Mouse (Mus musculus) thymus, adult 2 months (tissue): ENCODE data around the gene Gm826. TPM values are rescaled to one million over a fixed set of nuclear protein-coding genes. Genes with fewer than 3 reads are reported as not detected.

Experiments
- DNase-seq: peaks from one replicate; pipeline ENCODE4 v3.0.0; 2021
- H3K27ac ChIP-seq: fragments of 200-500 bp; 2 replicates; pipeline ENCODE4 v1.5.1; 2012; ENCODE audit warnings: low read length, control low read depth; ENCODE audit not compliant: control insufficient read depth, insufficient read depth
- H3K27me3 ChIP-seq: fragments of 200-500 bp; 2 replicates; pipeline ENCODE4 v1.6.1; 2012; ENCODE audit warnings: mild to moderate bottlenecking, low read length, moderate library complexity, mixed read lengths; ENCODE audit not compliant: control insufficient read depth, insufficient read depth
- H3K36me3 ChIP-seq: fragments of 200-500 bp; 2 replicates; pipeline ENCODE4 v1.6.1; 2012; ENCODE audit warnings: mild to moderate bottlenecking, low read length, moderate library complexity; ENCODE audit not compliant: control insufficient read depth, insufficient read depth
- H3K4me1 ChIP-seq: fragments of 200-500 bp; replicated peaks from 2 replicates; pipeline ENCODE4 v1.6.1; 2012; ENCODE audit warnings: low read length; ENCODE audit not compliant: control insufficient read depth, insufficient read depth
- H3K4me3 ChIP-seq: fragments of 200-500 bp; 2 replicates; pipeline ENCODE4 v1.5.1; 2012; ENCODE audit warnings: mild to moderate bottlenecking, low read length, control low read depth, moderate library complexity; ENCODE audit not compliant: control insufficient read depth, insufficient read depth
- CTCF ChIP-seq: fragments of 200-500 bp; IDR thresholded peaks from 2 replicates; pipeline ENCODE4 v1.5.1; 2012; ENCODE audit warnings: mild to moderate bottlenecking, control low read depth, low read length, moderate library complexity, borderline replicate concordance; ENCODE audit not compliant: control insufficient read depth, poor library complexity, insufficient read depth; ENCODE audit errors: extremely low read depth
- POLR2A ChIP-seq: fragments of 200-500 bp; IDR thresholded peaks from 2 replicates; pipeline ENCODE4 v1.6.1; 2012; ENCODE audit warnings: mild to moderate bottlenecking, low read length, control low read depth, moderate library complexity; ENCODE audit not compliant: control insufficient read depth, poor library complexity, insufficient read depth; ENCODE audit errors: extremely low read depth
- WGBS: fragments of 180-500 bp; shearing (Covaris S2); methylation state at CpG from one replicate; pipeline ENCODE4 v1.1.7; 2018; 5-methylcytosine and 5-hydroxymethylcytosine counted together
- polyA plus RNA-seq: library from polyadenylated mRNA; depleted of rRNA; stranded (reverse); fragments of >200 nt; gene quantifications from 2 replicates; pipeline ENCODE4 v1.2.3, GENCODE M21; 2012; rRNA removed

The Gm826 gene
- 0.29 and 0.44 TPM in 2 replicates for polyA plus RNA-seq

DNA sequence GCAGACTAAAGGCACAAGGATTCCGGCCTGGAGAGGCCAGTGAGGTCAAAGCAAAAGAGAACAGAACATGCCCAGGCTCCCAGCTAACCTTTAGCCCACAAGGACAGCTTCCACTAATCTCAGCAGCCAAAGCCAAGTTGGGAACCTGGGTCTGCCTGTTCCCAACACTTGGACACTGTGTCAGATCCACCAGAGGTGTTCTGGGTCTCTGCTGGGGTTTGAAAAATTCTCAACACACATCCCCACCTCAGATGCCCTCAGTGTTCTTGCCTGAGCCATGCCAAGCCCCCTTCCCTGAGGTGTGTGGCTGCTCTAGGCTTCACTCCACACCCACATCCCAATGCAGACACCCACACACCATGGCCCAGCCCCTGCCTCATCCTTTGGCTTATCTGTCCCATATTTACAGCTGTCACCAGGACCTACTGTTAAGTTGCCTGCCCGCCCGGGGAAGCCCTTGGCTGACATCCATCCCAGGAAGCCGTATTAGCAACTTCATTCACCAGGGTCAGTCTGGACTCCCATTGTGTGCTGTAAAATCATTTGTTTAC is at the start of gene Gm826:
Gene Gm826 (minus strand): TSS at position 52 of the 551 bp plus-strand sequence.
- H3K27me3 ChIP-seq, result no peaks in the 10 kb centered on the region
- TF ChIP-seq POLR2A (no peak), CTCF (no peak)
- no peak within 1 kb of the TSS for H3K4me3 ChIP-seq
- 97% methylated on average over 4 of the region's 4 CpGs for WGBS
- H3K27ac ChIP-seq, result no peak within 1 kb of the TSS
- H3K36me3 ChIP-seq, result no peaks in the 10 kb centered on the region
- DNase-seq, result no peak
- peaks cover 26% of the 10 kb centered on the region for H3K4me1 ChIP-seq

DNA sequence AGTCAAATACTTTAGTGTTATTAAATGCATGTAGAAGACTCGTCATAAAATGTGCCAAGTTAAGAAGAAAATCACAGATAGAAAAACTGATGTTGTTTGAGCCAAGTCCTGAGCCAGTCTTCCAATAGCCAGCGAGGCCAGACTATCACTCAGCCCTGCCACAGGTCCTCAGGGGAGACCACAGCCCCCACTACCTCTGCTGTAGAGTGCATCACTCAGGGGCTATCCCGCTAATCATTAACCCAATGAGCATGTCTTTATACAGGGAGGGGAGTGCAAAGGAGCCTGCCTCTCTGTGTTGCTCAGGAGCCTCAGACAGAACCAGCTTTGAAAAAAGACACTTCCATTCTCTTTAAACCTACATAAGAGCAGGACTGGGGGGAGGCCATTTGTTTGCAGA is 49.5 kb upstream of the Gm826 start:
- no peaks in the 10 kb centered on the region for H3K27me3 ChIP-seq
- H3K4me3 ChIP-seq, result no peak overlapping the region
- 81% methylated on average over 3 of the region's 3 CpGs for WGBS
- peaks cover 3% of the 10 kb centered on the region; the same call in 1 of the 2 replicates for H3K4me1 ChIP-seq
- no peak for DNase-seq
- no peak for TF ChIP-seq CTCF
- TF ChIP-seq POLR2A, result no peak
- H3K27ac ChIP-seq, result no peak overlapping the region
- H3K36me3 ChIP-seq, result no peaks in the 10 kb centered on the region

DNA sequence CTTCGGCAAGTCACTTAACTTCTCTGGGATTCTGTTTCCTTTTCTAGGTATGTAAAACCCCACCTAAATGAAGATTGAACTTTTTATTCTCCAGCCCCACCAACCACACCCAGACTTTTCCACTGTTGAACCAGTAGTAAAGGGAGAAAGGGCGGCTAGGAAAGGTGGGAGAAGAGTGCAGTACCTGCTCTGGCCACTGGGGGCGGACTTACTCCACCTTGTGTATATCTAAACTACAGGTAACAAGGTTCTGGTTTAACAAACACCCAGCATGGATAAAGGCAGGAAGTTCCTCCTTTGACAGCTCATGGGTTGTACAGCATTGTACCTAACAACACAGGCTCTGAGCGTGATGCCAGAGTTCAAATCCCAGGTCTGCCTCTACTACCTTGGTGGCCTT is 44.3 kb upstream of the Gm826 start:
- TF ChIP-seq CTCF (no peak), POLR2A (no peak)
- Histone ChIP-seq H3K27me3 (no peaks in the 10 kb centered on the region; the same call in 1 of the 2 replicates), H3K27ac (no peak overlapping the region), H3K4me3 (no peak overlapping the region), H3K4me1 (peaks cover 3% of the 10 kb centered on the region; the same call in 1 of the 2 replicates), H3K36me3 (no peaks in the 10 kb centered on the region)
- WGBS, result 54% methylated on average over 4 of the region's 4 CpGs
- DNase-seq, result peak; percentile 71

DNA sequence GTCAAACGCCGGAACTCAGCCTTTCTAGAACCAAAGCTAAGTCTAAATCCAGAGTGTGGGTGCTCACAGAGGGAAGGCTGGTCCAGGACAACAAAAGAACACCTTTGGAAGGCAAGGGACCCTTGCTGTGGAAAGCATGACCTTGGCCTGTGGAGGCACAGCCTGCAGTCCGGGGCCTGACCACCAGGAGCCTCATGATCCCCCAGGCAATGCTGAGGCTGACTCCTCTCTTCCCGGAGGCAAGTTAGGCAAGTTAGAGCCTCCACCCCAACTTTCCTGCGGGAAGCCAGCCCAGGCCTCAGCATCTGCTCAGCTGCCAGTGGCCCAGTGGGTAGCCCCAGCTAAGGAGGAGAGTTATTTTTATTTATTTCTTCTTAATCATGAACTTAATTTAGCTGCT is 42.3 kb upstream of the Gm826 start:
- TF ChIP-seq CTCF (no peak), POLR2A (no peak)
- no peak overlapping the region for H3K4me3 ChIP-seq

DNA sequence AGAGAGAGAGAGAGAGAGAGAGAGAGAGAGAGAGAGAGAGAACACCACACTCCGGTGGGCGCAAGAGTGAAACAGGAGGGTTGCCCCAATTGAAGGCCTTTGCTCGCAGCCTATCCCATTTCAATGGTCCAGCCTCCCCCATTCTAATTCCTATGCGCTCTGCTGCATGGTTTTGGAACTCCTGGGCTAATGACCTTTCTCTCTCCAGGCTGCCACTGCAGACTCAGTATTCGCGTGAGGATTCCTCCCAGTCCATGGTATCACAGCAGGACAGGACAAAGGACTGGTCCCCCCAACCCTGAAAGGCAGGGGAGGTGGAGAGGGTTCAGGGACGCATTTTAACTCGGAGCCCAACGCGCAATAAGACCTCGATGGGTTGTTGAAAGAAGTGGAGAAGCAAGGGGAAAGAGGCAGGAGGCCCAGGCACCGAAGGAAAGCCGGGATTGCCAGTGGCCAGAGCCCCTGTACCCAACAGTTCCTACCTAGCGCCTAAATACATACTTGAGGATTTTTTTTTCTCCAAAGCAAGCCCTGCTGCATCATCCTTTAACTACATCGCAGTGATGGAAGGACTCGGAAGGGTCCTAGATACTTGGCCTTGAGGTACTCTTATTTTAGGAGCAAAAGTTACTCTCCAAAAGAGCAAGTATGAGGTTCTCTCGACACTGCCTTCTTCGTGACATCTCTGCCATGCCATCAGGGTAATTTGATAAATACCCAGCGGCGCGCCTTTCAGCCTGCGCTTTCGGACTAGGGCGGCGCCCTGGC is 35.9 kb upstream of the Gm826 start:
- no peak for TF ChIP-seq CTCF
- Histone ChIP-seq H3K36me3 (no peaks in the 10 kb centered on the region), H3K4me1 (peaks cover 14% of the 10 kb centered on the region), H3K27ac (no peak overlapping the region), H3K27me3 (peaks cover 18% of the 10 kb centered on the region; the same call in 1 of the 2 replicates), H3K4me3 (no peak overlapping the region)
- WGBS, result 17% methylated on average over 25 of the region's 25 CpGs
- DNase-seq, result no peak

More for the DNA sequence above, 42.3 kb upstream of the Gm826 start:
- Histone ChIP-seq H3K36me3 (no peaks in the 10 kb centered on the region), H3K27ac (no peak overlapping the region), H3K27me3 (no peaks in the 10 kb centered on the region; the same call in 1 of the 2 replicates), H3K4me1 (no peaks in the 10 kb centered on the region)
- no peak for DNase-seq
- WGBS, result 48% methylated on average over 5 of the region's 5 CpGs

DNA sequence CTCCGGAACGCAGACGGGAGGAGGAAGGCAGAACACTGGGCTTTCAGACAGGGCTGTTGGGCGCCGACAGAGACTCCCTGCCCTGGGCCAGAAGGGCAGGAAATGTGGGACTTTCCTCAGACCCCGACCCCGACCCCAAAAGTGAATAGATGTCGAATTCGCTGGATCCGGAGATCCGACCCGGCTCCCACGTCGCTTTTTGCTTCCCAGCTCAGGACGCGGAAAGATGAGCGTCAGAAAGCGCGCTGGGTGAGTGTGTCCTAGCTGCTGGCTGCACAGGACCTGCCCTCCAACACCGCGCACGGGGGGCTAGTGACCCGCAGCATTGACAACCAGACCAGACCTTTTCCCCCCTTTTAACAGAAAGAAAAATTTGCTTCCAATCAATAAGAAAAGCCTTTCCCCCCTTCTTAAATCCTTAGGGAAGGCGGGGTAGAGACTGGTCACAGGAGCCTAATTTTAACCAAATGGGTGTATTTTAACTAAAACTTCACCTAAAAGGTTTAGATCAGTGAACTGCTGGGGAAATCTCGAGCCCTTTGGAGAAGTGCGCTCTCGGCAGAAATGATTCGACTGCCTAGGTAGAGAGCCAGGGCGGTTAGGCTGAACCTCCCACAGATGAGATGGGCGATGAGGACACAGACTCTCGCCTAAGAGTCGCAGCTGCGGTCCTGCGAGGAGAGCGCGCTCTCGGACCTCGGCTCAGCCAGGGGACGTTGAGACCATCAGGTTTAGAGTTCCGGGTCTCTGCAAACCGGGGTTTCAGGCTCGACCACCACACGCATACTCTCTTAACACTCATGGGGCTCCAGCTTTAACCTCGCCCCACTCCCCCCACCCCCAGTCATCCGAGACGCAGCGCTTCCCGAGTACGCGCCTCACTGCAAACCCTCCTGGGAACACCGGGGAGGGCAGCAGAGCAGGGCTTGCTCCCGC is 34.7 kb upstream of the Gm826 start:
- Histone ChIP-seq H3K4me1 (peaks cover 18% of the 10 kb centered on the region), H3K27ac (no peak overlapping the region), H3K4me3 (no peak overlapping the region), H3K27me3 (peaks cover 18% of the 10 kb centered on the region; the same call in 1 of the 2 replicates), H3K36me3 (no peaks in the 10 kb centered on the region)
- 8% methylated on average over 52 of the region's 52 CpGs for WGBS
- TF ChIP-seq CTCF, result no peak
- TF ChIP-seq POLR2A, result no peak
- DNase-seq, result no peak
